Mouse (Mus musculus): Measurements from ENCODE around the gene 4930583I09Rik. TPM values are rescaled to one million over a fixed set of nuclear protein-coding genes. Genes with fewer than 3 reads are reported as not detected.

Gene 4930583I09Rik
- total RNA-seq, 1 experiment from 2014 or later, result not detected

DNA sequence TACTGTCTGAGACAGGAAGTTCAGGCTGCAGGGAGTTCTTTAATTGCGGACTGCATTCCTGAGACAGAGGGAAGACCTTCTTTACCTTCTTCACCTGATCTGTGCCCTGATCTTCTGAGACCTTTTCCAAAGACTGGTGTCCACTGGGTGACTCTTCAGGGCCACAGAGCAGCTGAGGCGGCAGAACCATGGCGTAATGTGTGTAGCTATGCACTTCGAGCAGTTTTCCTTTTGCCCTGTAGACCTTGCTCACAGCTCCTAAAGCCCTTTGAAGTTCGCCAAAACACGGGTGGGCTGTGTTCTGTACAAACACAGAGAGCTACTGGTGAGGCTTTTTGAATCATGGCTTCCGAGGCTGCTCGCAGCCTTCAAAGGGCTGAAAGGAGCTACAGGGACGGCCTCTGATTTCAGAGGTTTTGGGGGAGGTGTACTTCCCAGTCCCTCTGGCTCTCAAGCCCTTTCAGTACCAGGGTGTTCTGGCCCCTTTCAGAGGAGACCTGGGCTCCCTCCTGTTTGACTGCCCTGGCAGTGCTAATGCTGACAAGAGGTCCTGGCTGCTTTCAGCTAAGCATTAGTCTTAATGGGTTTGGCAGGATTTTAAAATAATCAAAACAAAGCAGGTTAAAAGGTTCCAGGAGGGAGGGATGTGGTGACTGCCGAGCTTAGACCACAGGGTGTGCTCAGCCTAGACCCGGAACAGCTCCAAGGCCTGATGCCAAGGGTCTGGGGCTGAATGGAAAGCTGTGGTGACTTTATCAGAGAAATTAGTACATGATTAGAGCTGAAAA, 33.5 kb downstream of the 4930583I09Rik start:
- DNase-seq, result no peak

DNA sequence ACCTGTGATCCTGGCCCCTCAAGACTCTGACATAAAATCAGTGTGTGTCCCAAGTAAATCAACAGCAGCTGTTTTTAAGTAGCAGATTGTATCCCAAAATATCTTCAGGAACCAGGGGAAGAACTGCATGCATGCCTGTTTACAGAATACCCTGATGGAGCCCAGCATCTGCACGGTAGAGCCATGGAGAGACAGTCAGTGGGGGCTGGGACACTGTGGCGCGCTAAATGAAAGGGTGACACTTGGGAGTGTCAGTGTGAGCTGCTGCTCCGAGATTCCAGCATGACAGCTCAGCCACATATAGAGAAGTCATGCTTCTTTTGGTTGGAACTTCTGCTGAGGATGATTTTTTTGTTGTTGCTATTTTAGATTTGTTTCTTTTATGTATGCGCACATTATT, 43.2 kb downstream of the 4930583I09Rik start:
- DNase-seq, result no peak

DNA sequence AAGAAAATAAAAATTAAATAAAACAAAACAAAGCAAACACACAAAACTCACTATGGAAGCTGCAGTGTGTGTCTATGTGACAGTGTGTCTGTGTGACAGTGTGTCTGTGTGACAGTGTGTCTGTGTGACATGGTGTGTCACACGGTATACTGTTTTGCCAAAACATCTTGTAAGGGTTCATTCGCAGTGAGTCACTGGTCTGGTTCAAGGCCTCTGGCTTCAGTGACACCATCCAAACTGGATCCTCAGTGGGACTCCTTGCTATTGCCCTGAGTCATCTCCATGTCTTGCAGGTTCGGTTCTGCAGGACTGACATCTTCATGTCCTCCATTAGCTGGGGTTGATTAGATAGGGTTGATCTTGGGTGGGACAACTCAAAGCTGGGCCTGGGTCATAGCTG, 43.8 kb downstream of the 4930583I09Rik start:
- no peak for DNase-seq

DNA sequence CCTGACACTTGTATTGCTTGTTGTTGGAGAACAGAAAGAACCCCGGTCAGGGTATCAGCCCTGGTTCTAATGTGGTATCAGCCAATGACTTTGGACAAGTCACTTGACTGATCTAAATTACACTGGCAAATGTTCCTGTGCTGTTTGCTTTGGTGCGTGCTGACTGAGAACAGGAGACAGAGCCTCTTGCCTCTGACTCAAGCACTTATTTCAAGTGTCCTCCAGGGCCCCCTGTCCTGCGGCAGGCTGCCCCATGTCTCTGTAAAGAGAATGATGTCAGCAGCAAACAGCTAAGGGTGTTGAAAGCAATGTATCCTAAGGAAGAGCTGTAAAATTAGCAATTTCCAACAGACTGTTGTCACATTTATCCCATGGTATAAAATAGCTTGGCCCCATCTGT, 46.7 kb downstream of the 4930583I09Rik start:
- DNase-seq, result no peak

DNA sequence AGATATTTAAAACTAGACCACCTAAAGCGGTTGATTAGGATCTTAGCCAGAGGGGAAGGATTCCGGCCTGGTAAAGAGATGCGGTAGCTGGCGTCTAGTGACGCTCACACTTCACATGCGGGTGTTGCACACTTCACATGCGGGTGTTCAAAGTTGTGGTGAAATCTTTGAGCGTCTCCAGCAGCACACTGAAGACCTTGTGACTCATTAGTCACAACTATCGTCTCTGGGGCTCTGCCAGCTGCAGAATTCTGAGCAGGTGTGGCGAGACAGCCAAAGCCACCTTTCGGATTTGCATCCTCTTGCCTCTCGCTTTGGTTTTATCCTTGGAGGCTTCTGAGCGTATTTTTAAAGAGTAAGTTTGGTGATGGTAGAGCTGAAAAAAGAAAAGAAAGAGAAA, 47.6 kb downstream of the 4930583I09Rik start:
- no peak for DNase-seq

DNA sequence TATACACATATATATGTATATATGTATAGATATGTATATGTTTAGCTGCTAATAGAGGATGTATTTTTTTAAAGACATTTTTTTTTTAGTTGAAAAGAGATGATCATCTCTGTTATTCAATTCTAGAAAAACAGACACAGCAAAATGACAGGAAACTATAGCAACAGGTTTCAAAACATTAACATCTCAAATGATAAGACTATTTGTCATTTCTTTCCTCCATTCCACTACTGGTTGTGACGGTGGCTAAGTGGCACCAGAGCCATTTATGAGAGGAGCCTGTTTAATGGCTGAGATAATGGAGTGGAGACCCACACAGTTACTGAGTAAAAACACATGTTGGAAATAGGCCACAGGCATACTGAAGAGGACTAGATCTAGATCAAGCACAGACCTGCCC, 49.9 kb downstream of the 4930583I09Rik start:
- DNase-seq, result no peak

Other genes starting within 250 kb of the 4930583I09Rik start
- 176 and 192 TPM in 2 replicates for gene Man2a1, start 235.3 kb downstream of the 4930583I09Rik start, total RNA-seq (2021)